Mouse (Mus musculus) T-cell, adult 2 months (primary cell): Measurements from ENCODE around the gene Usp4.

Experiments
- DNase-seq: peaks from one replicate; pipeline ENCODE4 v3.0.0; 2022; ENCODE audit warnings: low spot score

Gene Usp4

GRCm38 (mm10) chr9:108342301-108342831 is 5.3 kb upstream of the Usp4 start:
- peak; percentile 30 for DNase-seq

DNA sequence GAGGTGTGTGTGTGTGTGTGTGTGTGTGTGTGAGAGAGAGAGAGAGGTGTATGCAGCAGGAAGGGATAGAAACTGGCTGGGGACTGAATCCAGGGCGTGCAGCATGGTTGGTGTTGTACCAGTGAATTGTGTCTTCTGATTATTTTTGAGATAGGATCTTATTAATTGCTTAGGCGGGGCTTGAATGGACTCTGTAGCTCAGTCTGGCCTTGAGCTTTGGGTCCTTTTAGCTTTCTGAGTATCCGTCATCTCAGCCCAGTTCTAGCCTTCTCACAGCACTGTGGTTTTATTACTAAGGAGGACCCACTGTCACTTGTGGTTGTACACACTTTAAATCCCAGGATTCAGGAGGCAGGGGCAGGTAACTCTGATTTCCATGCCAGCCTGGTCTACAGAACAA is 4.3 kb upstream of the Usp4 start:
- no peak for DNase-seq

GRCm38 (mm10) chr9:108343835-108344234 is 3.8 kb upstream of the Usp4 start:
- no peak for DNase-seq

DNA sequence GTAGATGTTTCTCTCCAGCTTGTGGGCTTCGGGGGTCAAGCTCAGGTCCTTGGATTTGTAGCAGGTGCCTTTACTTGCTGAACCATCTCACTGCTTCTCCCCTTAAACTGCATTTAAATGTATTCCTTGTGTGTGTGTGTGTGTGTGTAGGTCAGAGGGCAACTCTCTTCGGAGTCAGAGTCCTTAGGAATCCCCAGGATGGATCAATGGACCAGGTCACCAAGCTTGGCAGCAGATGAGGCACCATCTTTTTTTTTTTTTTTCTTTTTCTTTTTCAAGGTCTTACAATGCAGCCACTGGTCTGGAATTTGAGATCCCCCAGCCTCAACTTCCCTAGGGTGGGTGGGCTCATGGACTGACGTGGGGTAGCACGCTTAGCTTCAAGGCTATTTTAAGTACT is 3.2 kb upstream of the Usp4 start:
- no peak for DNase-seq

DNA sequence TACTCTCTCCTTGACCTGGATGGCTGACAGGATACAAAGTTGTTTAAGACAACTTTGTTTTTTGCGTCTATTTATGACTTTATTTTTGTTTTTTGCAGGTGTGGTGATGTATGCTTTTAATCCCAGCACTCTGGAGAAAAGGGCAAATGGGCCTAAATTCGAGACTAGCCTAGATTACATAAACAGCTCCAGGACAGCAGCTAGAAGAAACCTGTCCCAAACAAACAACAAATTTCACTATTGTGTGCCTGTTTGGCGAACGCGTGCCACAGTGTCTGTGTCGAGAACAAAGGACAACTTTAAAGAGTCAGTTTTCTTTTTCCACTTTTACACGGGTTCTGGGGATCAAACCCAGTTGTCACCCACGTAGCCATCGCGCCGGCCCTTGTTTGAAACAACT is 629 bp upstream of the Usp4 start:
- no peak for DNase-seq

- DNase-seq, result no peak
Measured at GRCm38 (mm10) chr9:108348290-108348680, 632 bp downstream of the Usp4 start.

DNA sequence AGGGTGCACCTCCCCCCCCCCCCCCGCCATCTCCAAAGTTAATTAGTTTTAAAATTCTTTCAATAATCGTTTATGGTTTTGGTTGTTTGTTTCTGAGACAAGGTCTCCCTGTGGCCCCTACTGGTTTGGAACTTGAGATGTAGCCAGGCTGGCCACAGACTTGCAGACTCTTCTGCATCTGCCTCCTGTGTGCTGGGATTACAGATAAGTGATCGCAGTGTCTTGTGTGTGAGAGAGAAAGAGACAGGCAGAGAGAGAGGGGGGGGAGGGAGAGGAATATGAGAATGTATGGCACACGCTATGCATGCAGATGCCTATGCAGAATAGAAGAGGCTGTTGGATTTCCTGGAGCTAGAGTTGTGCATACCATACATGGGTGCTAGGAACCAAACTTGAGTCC is 2.1 kb downstream of the Usp4 start:
- DNase-seq, result no peak

DNA sequence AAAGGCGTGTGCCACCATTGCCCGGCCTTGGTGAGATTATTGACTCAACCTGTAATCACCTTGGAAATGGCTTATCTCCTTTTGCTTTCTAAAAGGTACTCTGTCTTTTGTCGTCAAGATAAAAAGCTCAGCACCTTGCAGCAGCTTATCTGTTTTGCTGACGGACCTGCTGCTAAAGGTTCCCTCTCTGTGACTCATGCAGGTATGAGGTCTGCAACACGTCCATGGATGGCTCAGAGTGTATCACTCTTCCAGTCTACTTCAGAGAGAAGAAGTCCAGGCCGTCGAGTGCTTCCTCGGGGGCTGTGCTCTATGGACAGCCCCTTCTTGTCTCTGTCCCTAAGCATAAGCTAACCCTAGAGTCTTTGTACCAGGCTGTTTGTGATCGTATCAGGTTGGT is 30.6 kb downstream of the Usp4 start:
- no peak for DNase-seq

DNA sequence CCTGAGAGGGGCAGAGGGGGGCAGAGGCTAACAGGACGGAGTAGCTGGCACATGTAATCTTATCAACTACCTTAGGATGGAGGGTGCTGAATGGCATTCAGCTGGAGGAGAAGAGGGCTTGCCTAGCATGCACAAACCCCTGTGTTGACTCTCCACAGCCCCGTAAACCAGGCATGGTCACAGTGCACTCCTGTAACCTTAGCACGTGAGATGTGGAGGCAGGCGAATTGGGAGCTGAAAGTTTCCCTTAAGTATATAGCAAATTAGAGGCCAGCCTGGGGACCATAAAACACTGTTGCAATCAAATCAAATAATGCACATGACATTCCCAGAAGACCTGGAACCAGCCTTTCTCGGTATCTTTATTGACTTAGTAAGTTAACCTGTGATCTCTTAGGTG is 31.1 kb downstream of the Usp4 start:
- DNase-seq, result no peak

GRCm38 (mm10) chr9:108379294-108379693 is 31.6 kb downstream of the Usp4 start:
- no peak for DNase-seq

DNA sequence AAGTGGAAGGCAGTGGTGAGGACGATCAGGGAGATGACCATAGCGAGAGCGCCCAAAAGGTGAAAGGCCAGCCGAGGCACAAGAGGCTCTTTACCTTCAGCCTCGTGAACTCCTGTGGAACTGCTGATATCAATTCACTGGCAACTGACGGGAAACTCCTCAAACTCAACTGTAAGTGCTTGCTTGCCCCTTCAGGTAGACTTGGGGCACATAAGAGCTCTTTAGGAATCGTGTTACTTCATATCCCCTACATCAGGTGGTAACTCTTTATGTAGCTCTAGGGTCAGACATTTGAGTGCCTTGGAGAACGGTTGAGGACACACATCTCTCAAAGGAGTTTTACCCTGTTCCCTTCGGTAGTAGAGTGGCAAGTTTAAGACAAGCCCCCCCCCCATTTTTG is 33.7 kb downstream of the Usp4 start:
- no peak for DNase-seq

DNA sequence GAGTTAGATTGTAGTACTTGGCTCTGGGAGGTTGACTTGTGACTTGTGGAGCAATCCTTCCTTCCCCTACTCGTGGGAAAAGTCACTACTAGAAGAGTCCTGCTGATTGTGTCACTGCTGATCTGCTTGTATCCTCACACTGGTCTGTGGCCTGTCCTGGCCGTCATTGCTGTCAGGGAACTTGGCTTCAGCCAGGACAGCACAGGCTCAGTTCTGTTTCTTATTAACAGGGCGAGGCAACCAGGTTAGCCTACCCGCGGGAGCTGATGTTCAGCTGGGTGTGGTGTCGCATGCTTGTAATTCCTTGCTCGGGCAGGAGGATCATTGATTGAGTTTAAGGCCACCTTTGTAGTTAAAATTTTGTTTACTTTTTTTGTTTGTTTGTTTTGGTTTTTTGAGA is 37.4 kb downstream of the Usp4 start:
- no peak for DNase-seq

- no peak for DNase-seq
Measured at GRCm38 (mm10) chr9:108386816-108387215, 39.2 kb downstream of the Usp4 start.

GRCm38 (mm10) chr9:108388601-108389000 is 40.9 kb downstream of the Usp4 start:
- DNase-seq, result no peak

- no peak for DNase-seq
Measured at GRCm38 (mm10) chr9:108389220-108389619, 41.6 kb downstream of the Usp4 start.

- no peak for DNase-seq
Measured at GRCm38 (mm10) chr9:108392676-108393075, 45.0 kb downstream of the Usp4 start, which contains the start of gene 1700102P08Rik. Gene 1700102P08Rik, plus strand, starts transcription at chr9:108392805.

GRCm38 (mm10) chr9:108394191-108394590 is 46.5 kb downstream of the Usp4 start:
- no peak for DNase-seq

DNA sequence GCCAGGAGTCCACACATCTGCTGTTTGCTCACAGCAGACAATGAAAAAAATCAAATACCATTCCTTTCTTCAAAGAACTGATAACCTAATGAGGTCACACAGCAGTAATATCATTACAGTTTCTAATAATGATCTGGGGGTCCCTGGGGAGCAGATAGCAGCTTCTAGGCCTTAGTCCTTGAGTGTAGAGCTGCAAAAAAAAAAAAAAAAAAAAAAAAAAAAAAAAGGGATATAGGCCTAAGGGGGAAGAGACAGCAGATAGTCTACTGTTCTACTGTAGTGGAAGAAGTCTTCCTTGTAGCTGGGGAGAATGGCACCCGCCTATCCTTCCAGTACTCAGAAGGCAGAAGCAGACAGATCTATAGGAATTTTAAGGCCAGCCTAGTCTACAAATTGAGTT is 47.8 kb downstream of the Usp4 start:
- DNase-seq, result no peak

DNA sequence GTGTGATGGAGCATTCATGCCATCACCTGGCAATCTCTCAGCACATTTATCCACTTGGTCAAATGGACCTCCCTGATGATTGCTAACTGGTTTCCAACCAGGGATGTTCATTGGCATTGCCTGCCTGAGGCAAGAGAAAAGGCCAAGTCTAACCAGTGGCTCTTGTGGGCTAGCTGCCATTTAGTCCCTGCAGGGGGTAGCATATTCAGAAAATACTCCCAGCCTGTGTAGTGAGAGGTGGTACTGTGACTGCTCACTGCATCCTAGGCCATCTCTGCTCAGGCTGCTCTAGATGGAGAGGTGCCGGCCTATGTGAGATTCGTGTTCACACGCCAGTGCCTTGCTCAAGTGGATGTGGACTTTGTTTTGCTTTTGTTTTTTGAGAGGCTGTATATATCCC is 50.7 kb downstream of the Usp4 start:
- no peak for DNase-seq

- no peak for DNase-seq
Measured at GRCm38 (mm10) chr9:108401186-108401960, 53.7 kb downstream of the Usp4 start.

GRCm38 (mm10) chr9:108403081-108403480 is 55.4 kb downstream of the Usp4 start:
- DNase-seq, result no peak

DNA sequence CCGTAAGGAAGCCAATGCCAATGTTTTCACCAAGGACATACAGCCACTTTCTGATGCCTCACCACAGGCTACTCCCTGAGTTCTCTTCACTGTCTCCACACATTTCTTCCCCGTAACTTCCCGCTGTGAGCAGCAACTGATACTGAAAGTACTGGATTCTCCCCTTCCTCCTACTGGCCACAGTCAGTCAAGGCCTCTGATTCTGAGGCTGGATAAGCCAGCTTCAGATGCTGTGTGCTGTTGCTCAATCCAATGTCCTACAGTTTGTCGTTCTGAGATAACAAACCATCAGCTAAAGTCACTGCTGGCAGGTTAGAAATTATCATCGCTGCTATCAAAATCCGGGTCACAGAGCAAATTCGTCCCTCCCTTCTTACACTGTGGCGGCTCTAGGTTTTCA is 56.8 kb downstream of the Usp4 start:
- DNase-seq, result no peak

GRCm38 (mm10) chr9:108409535-108409934 is 61.9 kb downstream of the Usp4 start:
- DNase-seq, result no peak

GRCm38 (mm10) chr9:108411381-108411942 is 63.8 kb downstream of the Usp4 start:
- DNase-seq, result no peak
